Mouse (Mus musculus) brain, embryonic 14.5 days (tissue): ENCODE results near the gene Arhgap11a. TPM values are rescaled to one million over a fixed set of nuclear protein-coding genes. Genes with fewer than 3 reads are reported as not detected.

Experiments used
- DNase-seq: peaks from one replicate; pipeline ENCODE4 v3.0.0-alpha.2; 2011; ENCODE audit warnings: low read depth
- CTCF ChIP-seq: fragments of 200-500 bp; IDR thresholded peaks from 2 replicates; pipeline ENCODE4 v1.5.1; 2012; ENCODE audit warnings: inconsistent platforms, mild to moderate bottlenecking, moderate library complexity, borderline replicate concordance; ENCODE audit not compliant: insufficient read depth, insufficient read length; ENCODE audit errors: extremely low read depth
- POLR2A ChIP-seq: fragments of 200-500 bp; IDR thresholded peaks from 2 replicates; pipeline ENCODE4 v1.6.1; 2012; ENCODE audit warnings: mild to moderate bottlenecking, inconsistent platforms, borderline replicate concordance; ENCODE audit not compliant: poor library complexity, insufficient read depth, insufficient read length, severe bottlenecking; ENCODE audit errors: extremely low read depth
- polyA plus RNA-seq: library from polyadenylated mRNA; depleted of rRNA; stranded (reverse); fragments of >200 nt; gene quantifications from 2 replicates; pipeline ENCODE4 v1.2.3, GENCODE M21; 2012; rRNA removed

The Arhgap11a gene
- polyA plus RNA-seq, 1 experiment: 13.5 TPM

DNA sequence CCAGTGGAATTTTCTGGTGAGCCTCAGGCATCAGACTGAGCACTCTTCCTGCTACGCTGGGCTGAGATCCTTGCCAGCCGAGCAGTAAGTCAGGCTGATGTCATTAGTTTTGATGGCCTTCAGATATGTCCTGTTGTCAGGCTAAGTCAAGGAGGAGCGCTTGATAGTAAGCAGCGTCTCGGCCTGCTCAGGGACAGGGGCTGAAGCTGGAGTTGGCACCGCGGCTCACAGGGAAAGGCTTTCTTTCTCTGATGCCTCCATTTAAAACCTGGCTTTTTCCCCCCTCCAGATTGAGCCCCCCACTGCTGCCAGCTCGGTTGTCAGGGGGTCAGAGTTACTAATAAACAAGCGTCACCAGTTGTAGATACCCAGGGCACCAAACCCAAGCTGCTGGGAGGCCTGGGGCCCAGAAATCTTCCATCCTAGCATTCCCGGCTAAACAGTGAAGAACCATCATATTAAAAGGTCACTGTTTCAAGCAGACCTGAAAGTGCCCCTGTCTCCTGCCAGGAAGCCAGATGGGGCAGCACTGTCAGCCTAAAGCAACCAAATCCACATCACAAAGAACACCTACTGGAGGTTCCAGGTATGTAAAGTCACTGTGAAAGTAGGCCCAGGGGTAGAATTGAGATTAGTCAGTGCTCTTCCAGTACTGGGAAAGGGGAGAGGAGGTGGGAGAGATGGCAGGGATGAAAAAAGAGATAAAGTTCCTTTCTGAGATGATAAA, 41.4 kb downstream of the Arhgap11a start:
- no peak for DNase-seq
- TF ChIP-seq CTCF: no peak
- no peak for TF ChIP-seq POLR2A

DNA sequence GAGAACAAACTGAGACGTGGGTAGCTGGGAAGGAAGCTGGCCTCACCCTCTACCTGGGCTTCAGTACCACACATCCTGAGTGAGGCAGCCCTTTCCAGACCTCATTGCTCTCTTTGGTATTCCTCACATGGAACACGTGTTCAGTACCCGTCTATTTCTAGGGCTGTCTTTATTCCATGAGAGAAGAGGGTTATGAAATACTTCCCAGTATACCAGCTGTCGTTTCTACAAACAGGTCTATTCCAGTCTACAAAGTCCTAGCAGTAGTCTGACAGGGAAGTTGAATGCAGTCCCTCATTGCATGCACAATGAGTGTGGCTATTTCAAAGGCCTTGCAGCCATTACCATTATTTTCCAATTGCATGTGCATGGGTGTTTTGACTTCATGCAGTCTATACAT, 42.7 kb downstream of the Arhgap11a start:
- no peak for DNase-seq
- TF ChIP-seq POLR2A: no peak
- TF ChIP-seq CTCF: no peak

DNA sequence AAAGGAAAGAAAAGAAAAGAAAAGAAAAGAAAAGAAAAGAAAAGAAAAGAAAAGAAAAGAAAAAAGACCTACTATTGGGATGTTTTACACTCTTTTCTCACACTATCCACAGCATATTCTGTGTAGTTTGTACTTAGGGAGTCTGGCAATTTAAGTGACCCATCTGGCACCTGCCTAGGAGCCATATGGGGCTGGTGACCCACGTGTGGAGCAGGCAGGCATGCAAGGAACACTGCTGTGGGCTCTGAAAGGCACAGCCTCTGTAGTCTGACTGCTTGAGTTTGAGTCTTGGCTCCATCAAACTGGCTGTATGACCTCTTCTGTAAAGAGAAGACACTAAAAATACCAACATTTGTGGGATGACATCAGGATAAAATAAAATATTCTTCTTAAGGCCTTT, 44.7 kb downstream of the Arhgap11a start:
- DNase-seq: peak; percentile 64
- TF ChIP-seq POLR2A: no peak
- no peak for TF ChIP-seq CTCF

DNA sequence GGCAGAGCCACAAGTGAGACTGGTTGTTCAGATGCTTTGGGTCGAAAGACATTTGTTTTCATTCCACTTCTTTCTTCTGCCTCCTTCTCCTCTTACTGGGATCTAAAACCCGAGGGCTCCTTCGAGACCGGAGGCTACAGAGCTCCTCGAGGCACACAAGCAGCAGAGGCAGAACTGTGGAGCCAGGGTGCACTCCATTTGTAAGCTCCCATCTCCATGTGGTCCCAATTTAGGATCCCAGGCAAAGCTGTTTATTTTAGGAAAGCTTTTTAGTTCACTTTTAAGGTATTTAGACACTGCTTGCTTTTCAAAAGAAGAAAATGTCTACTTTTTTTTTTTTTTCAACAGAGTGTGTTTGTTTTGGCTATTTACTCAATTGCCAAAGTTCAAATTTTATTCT, 47.6 kb downstream of the Arhgap11a start:
- TF ChIP-seq POLR2A (no peak), CTCF (no peak)
- DNase-seq: no peak

DNA sequence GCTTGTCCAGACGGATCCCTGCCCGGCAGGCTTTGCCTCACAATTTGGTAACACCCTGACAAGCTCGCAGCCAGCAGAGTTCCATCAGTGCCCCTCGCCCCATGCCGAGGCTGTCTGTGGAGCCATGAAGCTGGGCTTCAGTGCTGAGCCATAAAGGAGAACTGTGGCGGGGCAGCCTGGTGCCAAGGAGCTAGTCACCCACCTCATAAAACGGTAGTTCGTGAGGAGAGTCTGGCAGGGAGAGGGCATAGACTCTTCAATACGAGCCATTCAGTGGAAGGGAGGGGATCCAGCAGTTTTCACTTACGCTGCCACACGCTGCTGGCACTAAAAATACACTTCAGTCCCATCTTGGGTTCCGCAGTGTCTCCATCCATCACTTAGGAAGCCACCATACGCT, 49.9 kb downstream of the Arhgap11a start:
- no peak for DNase-seq
- TF ChIP-seq CTCF (no peak), POLR2A (no peak)

DNA sequence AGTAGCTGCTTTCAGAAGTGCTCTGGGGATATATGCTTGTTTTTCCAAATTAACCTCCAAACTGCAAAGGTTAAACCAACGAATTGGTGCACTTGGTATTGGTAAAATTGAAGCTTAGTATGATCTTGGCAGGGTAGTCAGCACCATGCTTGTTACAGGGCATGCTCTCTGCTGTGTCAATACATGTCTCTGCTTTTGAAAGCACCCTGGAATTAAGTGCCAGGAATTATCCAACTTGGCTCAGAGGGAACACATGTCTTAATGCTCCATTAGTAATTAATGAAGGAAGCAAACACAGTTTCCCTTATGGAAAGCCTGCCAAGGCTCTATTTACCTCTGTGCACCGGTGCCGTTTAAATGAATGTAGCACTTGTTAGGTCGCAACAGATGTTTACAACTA, 53.3 kb downstream of the Arhgap11a start:
- TF ChIP-seq CTCF: no peak
- no peak for TF ChIP-seq POLR2A
- DNase-seq: peak; percentile 50

DNA sequence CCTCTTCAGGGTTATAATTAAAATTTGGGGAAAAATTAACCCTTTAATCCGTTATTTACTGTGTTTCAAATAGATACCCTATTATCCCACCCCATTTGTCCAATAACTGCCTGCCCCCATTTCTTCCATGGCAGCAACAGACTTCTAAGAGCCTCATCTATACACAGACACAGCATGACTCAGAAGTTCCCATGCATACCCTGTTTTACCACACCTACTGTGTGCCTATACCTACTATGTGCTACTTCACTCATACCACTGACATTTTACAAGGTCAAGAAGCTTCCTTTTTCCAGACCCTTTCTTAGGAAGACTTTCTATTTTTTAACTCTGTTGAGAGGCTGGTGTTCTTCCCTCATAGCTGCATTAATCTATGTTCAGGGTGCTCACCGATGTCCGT, 54.9 kb downstream of the Arhgap11a start:
- no peak for DNase-seq
- TF ChIP-seq POLR2A: no peak
- no peak for TF ChIP-seq CTCF

DNA sequence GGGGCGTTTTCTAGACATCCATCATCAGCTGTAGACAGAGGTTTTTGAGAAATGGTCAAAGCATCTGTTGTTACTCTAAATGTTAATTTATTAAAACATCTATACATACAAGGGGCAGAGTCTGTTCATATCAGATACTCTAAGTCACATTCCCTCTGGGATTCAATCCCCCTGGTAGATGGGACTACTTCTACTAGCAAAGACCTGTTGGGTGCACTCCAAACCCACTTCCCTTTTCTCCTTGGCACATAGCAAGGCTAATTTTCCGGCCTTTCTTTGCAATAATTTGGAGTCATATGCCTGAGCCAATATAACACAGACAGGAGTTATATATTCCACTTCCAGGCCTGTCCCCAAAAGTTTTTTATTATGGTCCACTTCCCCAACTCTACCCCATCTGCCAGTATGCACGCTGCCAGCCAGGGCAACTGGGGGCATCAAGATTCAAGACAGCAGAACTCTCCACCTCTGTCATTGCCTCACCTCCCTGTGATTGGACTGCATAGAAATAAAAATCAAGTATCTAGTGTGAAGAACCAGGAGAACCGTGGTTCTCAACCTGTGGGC, 59.6 kb downstream of the Arhgap11a start:
- DNase-seq: no peak
- TF ChIP-seq POLR2A: no peak
- no peak for TF ChIP-seq CTCF

DNA sequence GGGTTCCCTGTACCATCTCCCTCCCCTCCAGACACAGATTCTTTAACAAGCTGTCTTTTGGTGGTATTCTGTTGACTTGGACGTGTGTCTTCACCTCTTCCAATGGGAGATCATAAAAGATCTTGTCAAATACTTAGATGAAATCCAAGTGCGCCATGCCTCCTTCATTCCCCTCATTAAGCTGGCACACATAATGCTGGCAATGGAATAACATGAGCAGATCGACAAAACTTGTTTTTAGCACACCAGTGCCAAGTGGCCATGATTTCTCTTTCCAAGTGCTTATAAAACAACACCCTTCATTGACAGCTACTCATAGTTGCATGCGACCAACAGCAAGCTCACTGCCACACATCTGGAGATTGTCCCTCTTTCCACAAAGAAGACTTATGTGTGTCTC, 60.6 kb downstream of the Arhgap11a start:
- DNase-seq: peak; percentile 35

DNA sequence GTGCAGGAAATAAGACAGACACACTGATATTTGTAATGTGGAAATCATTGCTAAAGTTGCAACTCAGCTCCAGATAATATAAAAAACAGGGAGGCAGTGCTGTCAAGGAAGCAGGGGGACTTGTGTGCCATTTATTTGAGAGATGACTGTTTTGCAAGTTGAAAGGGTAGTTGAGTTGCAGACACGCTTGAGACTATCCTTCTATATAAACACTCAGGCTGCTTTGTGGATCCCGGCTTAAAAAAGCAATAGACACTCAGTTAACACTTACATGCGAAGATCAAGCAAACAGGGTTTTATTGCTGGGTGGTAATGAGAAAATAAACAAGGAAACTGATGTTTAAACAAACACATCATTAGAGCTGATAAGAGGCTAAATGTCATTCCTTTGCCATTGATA, 63.6 kb downstream of the Arhgap11a start:
- TF ChIP-seq POLR2A: no peak
- no peak for DNase-seq

More for the DNA sequence above, 60.6 kb downstream of the Arhgap11a start:
- no peak for TF ChIP-seq CTCF
- TF ChIP-seq POLR2A: no peak

DNA sequence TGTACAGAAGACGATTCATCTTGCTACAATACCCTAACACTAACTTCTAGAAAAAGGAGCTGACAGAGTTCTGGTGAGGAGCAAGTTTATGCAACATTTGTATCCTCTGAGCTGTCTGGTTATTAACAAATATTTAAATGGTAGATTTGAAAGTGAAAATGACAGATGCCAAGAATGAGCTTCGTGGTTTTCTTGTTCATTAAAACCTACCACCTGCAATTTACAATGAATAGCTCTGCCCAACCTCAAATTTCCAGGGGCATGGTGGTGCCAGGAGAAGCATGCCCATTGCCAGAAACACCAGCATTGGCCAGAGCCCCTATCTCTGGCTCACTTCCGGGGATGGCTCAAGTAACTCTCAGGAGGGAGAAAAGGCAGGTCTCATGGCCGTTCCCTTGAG, 66.9 kb downstream of the Arhgap11a start:
- TF ChIP-seq CTCF (no peak), POLR2A (no peak)

More for the DNA sequence above, 66.9 kb downstream of the Arhgap11a start:
- no peak for DNase-seq

Other genes starting within 250 kb of the Arhgap11a start
- 1.4 and 3.1 TPM in 2 replicates for gene Grem1, start 90.0 kb downstream of the Arhgap11a start, polyA plus RNA-seq
- gene Scg5, start 19.5 kb downstream of the Arhgap11a start, polyA plus RNA-seq: 120 and 122 TPM in 2 replicates
- 18.4 and 25.3 TPM in 2 replicates for gene Gjd2, start 165.0 kb upstream of the Arhgap11a start, polyA plus RNA-seq
- gene Actc1, start 204.9 kb upstream of the Arhgap11a start, polyA plus RNA-seq: 9.8 and 16.9 TPM in 2 replicates